Mouse (Mus musculus) stomach, postnatal 0 days (tissue): ENCODE measurements around the gene Eif2ak3. TPM values are rescaled to one million over a fixed set of nuclear protein-coding genes. Genes with fewer than 3 reads are reported as not detected.

Source experiments
- ATAC-seq: fragments of 200-750 bp; cut with Nextera tagmentation; 2 replicates; pipeline ENCODE4 v1.8.0; 2017; ENCODE audit not compliant: low FRiP score, low TSS enrichment
- DNase-seq: peaks from one replicate; pipeline ENCODE4 v3.0.0-alpha.2; 2016; ENCODE audit warnings: low spot score
- H3K27ac ChIP-seq: fragments of 300-500 bp; sonication (generic); replicated peaks from 2 replicates; pipeline ENCODE4 v1.5.1; 2014; ENCODE audit warnings: mild to moderate bottlenecking, control low read depth
- H3K27me3 ChIP-seq: fragments of 300-500 bp; sonication (generic); 2 replicates; pipeline ENCODE4 v1.6.1; 2014; ENCODE audit warnings: low read length; ENCODE audit not compliant: control insufficient read depth, insufficient read depth
- H3K36me3 ChIP-seq: fragments of 300-500 bp; sonication (generic); 2 replicates; pipeline ENCODE4 v1.6.1; 2014; ENCODE audit warnings: low read length, mixed read lengths; ENCODE audit not compliant: control insufficient read depth, insufficient read depth
- H3K4me1 ChIP-seq: fragments of 300-500 bp; sonication (generic); replicated peaks from 2 replicates; pipeline ENCODE4 v1.6.1; 2014; ENCODE audit warnings: antibody characterized with exemption; ENCODE audit not compliant: control insufficient read depth, insufficient read depth
- H3K4me2 ChIP-seq: fragments of 300-500 bp; sonication (generic); replicated peaks from 2 replicates; pipeline ENCODE4 v1.6.1; 2014; ENCODE audit warnings: low read depth, mild to moderate bottlenecking, control low read depth, moderate library complexity
- H3K4me3 ChIP-seq: fragments of 300-500 bp; sonication (generic); 2 replicates; pipeline ENCODE4 v1.5.1; 2014; ENCODE audit warnings: low read depth, low read length, control low read depth
- H3K9ac ChIP-seq: fragments of 300-500 bp; sonication (generic); 2 replicates; pipeline ENCODE4 v1.6.1; 2014; ENCODE audit warnings: mild to moderate bottlenecking, low read length, control low read depth, mixed read lengths
- H3K9me3 ChIP-seq: fragments of 300-500 bp; sonication (generic); 2 replicates; pipeline ENCODE4 v1.6.1; 2016; ENCODE audit warnings: low read length; ENCODE audit not compliant: control insufficient read depth
- CTCF ChIP-seq: IDR thresholded peaks from 2 replicates; pipeline ENCODE4 v1.5.1; 2016; ENCODE audit warnings: antibody characterized with exemption, low read depth, mild to moderate bottlenecking, moderate library complexity
- EP300 ChIP-seq: optimal IDR thresholded peaks from 2 replicates; pipeline ENCODE3; 2016; ENCODE audit warnings: antibody characterized with exemption
- WGBS: fragments of 180-500 bp; shearing (Covaris S2); extraction: QIAGEN DNeasy Blood & Tissue Kit; methylation state at CpG from one replicate; pipeline ENCODE4 v1.1.7; 2014; 5-methylcytosine and 5-hydroxymethylcytosine counted together
- polyA plus RNA-seq: library from polyadenylated mRNA; unstranded; fragments of >200 nt; fragmentation: Nextera tagmentation; extraction: Ambion mirVana; gene quantifications from 2 replicates; pipeline ENCODE4 v1.2.1, GENCODE M21; 2015

The Eif2ak3 gene
- polyA plus RNA-seq, 1 experiment from 2014 or later, result 7.6 TPM

GRCm38 (mm10) chr6:70872128-70872527 lies 27.8 kb downstream of the Eif2ak3 start:
- H3K4me3 ChIP-seq, result no peak overlapping the region
- WGBS, result 26% methylated on average over 10 of the region's 10 CpGs
- no peak overlapping the region for H3K9ac ChIP-seq
- ATAC-seq, result peak; percentile 99
- H3K9me3 ChIP-seq, result no peaks in the 10 kb centered on the region
- no peaks in the 10 kb centered on the region for H3K36me3 ChIP-seq
- DNase-seq, result peak; percentile 78
- H3K27me3 ChIP-seq, result no peaks in the 10 kb centered on the region
- 0 out of 2 replicates have a peak overlapping the region, but pooled peaks have one; percentile 8 for H3K4me2 ChIP-seq
- no peaks in the 10 kb centered on the region for H3K4me1 ChIP-seq
- TF ChIP-seq EP300 (no peak), CTCF (no peak)
- H3K27ac ChIP-seq, result no peak overlapping the region

DNA sequence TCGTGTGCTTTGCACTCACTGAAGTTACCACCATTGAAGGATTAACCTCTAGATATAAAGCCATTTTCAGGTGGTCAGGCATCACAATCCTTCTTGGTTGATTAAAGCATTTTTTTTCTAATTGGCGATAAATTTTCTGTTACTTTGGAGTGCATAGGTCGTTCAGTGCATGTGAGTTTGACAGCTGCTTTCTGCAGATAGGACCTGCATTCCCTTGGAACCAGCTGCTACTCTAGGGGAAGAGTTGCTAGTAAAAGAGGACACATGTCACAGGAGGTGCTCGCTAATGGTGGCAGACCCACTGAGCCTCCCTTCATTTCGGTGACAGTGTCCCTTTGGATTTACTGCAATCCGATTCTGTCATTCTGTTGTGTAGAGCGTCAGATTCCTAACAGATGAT lies 28.3 kb downstream of the Eif2ak3 start:
- 62% methylated on average over 7 of the region's 7 CpGs for WGBS
- H3K9ac ChIP-seq, result no peak overlapping the region
- no peaks in the 10 kb centered on the region for H3K4me1 ChIP-seq
- no peak overlapping the region for H3K4me2 ChIP-seq
- H3K9me3 ChIP-seq, result no peaks in the 10 kb centered on the region
- no peak overlapping the region; the same call in 1 of the 2 replicates for H3K27ac ChIP-seq
- H3K36me3 ChIP-seq, result no peaks in the 10 kb centered on the region
- no peak overlapping the region for H3K4me3 ChIP-seq
- TF ChIP-seq CTCF, result no peak
- no peak for TF ChIP-seq EP300
- DNase-seq (no peak), ATAC-seq (peak; percentile 19; the same call in 1 of the 2 replicates)
- no peaks in the 10 kb centered on the region for H3K27me3 ChIP-seq

- no peak for ATAC-seq
- H3K9ac ChIP-seq, result no peak overlapping the region
Measured at GRCm38 (mm10) chr6:70874035-70874775, 29.9 kb downstream of the Eif2ak3 start.

DNA sequence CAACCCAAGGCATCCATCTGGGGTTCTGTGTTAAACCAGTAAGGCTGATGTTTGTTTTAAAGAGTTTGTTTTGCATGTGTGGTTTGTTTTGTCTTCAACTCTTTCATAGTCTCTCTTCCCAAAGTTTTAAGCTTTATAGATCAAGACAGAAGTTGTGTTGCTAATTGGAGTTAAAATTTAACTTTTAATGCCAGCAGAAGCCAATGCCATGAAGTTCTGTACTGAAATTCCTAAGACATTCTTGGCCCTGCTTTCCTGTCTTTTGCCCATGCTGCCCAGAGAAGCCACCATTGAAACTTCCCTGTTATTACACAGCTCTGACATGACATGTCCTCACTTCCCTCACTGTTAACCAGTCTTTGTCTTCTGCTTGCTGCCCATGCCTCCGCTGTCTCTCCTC lies 30.7 kb downstream of the Eif2ak3 start:
- Histone ChIP-seq H3K4me2 (no peak overlapping the region), H3K9me3 (no peaks in the 10 kb centered on the region), H3K4me1 (no peaks in the 10 kb centered on the region), H3K4me3 (no peak overlapping the region), H3K27ac (no peak overlapping the region), H3K9ac (no peak overlapping the region), H3K27me3 (no peaks in the 10 kb centered on the region), H3K36me3 (no peaks in the 10 kb centered on the region)
- no peak for ATAC-seq
- 86% methylated on average over 1 of the region's 1 CpGs for WGBS
- no peak for DNase-seq
- TF ChIP-seq CTCF (no peak), EP300 (no peak)

More at GRCm38 (mm10) chr6:70874035-70874775, 29.9 kb downstream of the Eif2ak3 start:
- TF ChIP-seq EP300 (no peak), CTCF (peak; percentile 54)
- no peak overlapping the region for H3K4me2 ChIP-seq
- WGBS, result 78% methylated on average over 5 of the region's 5 CpGs
- H3K4me1 ChIP-seq, result no peaks in the 10 kb centered on the region
- no peaks in the 10 kb centered on the region for H3K27me3 ChIP-seq
- DNase-seq, result no peak
- H3K36me3 ChIP-seq, result no peaks in the 10 kb centered on the region
- no peak overlapping the region for H3K27ac ChIP-seq
- no peak overlapping the region for H3K4me3 ChIP-seq
- H3K9me3 ChIP-seq, result no peaks in the 10 kb centered on the region

DNA sequence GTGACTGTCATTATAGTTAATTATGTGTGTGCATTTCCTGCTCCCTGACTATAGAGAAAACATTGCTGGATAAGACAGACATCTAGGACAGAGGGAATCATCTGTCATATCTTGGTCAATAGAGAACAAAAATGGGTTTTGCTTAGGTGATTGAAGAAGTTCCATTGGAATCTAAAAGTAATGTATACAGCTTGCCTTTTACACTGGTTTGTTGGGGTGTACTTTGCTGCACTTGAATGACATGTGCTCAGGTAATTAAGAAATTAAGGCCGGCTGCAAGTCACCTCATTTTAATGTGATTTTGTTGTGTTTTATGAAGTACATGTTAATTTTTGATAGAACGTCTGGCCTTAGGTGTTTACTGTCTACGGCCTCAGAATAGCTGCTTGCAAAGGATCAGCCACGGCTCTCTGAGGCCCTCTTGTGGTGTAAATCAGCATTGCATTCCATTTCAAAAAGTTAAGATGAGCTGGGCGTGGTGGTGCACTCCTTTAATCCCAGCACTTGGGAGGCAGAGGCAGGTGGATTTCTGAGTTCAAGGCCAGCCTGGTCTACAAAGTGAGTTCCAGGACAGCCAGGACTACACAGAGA lies 36.5 kb downstream of the Eif2ak3 start:
- Histone ChIP-seq H3K4me3 (no peak overlapping the region), H3K27me3 (no peaks in the 10 kb centered on the region), H3K36me3 (peaks cover 9% of the 10 kb centered on the region), H3K9me3 (no peaks in the 10 kb centered on the region), H3K4me2 (no peak overlapping the region), H3K9ac (no peak overlapping the region), H3K27ac (no peak overlapping the region), H3K4me1 (no peaks in the 10 kb centered on the region)
- WGBS, result 20% methylated on average over 5 of the region's 5 CpGs
- ATAC-seq (peak; percentile 68), DNase-seq (peak; percentile 76)
- TF ChIP-seq CTCF (peak; percentile 94), EP300 (no peak)

GRCm38 (mm10) chr6:70887993-70888392 lies 43.7 kb downstream of the Eif2ak3 start:
- Histone ChIP-seq H3K4me3 (no peak overlapping the region), H3K9ac (no peak overlapping the region), H3K36me3 (peaks cover 21% of the 10 kb centered on the region; the same call in 1 of the 2 replicates), H3K27me3 (no peaks in the 10 kb centered on the region), H3K9me3 (no peaks in the 10 kb centered on the region), H3K4me2 (no peak overlapping the region), H3K4me1 (no peaks in the 10 kb centered on the region), H3K27ac (no peak overlapping the region)
- TF ChIP-seq EP300 (no peak), CTCF (no peak)
- WGBS, result 94% methylated on average over 11 of the region's 11 CpGs
- ATAC-seq (no peak), DNase-seq (no peak)
